Mouse (Mus musculus) lung, postnatal 36 days (tissue): ENCODE results near the gene Phykpl.

Source experiments
- DNase-seq: peaks from one replicate; pipeline ENCODE4 v3.0.0; 2022; ENCODE audit warnings: mixed read lengths

The Phykpl gene

DNA sequence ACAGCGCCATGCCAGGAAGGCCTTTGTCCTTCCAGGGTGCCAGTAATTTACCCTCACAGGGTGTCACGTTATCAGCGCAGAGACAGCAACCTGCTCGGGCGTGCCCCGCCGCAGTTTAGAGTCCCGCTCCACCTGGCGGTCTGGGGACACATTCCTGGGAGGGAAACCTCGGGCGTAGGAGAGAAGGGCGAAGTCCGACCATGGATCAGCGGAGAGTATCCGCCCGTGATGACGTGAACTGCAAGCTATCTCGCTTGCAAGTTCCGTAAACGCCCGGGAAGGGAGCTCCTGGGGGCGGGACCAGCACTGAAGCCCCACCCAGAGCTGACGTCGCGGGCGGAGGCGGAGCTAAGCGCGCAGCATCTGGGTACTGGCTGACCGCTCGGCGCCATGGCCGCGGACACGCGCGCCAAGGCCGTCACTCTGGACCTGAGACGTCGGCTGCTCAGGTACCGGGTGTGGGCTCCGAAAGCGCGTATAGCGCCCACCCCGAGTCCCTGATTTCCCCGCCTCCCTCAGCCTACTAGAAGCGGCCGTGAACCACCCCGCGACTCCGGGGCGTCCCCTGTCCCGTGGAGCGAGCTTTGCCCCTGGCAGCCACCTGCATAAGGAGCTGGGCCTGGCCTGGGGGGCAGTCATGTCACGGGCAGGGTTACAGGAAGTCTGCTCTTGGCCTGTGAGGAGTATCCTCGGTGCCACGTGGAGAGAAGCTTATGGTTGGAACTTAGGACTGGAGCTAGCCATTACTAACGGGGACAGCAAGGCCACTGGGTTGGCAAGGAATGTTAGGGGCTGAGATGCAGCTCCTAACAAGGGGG lies at the start of gene Phykpl:
Phykpl (plus strand) TSS at position 327 of the 818 bp plus-strand sequence.
- peak; percentile 99 for DNase-seq

DNA sequence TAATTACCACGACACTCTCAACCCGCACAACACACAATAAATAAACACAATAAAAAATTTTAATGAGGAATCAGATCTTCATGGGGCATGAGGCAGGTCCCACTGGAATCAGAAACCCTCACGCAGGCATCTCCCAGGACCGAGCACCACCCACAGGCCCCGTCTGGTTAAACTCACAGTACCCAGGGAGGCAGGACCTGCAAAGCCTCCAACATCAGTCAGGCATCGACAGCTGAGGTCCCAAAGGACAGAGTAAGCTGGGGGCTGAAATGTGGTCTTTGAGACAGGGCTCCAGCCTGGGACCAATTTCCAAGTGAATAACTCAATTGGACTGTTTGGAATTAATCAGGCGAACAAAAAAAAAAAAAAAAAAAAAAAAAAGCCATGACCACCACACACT lies 46.2 kb upstream of the Phykpl start:
- DNase-seq, result no peak

GRCm38 (mm10) chr11:51538919-51539758 lies 45.4 kb upstream of the Phykpl start:
- no peak for DNase-seq

DNA sequence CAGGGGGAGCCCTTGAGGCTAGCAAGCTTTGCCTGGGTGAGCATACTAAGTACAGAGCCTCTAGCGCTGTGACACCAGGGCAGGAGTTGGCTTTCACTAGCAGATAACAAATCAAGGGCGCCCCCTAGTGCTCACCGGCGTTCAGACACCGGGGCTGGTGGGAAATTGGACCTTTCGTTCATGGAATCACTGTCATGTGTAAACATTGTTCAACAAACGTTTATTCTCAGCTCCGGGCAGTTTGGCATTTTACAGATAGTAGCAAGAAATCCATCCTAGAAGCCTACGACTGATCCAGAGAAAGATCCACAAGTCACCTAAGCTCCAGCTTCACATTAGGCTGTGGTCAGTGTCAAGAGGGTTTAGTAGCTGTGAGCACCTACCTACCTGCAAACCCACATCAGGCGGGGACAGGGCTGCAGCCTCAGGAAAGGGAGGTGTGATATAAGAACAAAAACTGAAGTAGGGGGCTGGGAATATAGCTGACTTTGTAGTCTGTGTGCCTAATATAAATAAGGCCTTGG lies 44.7 kb upstream of the Phykpl start:
- DNase-seq, result peak; percentile 99

GRCm38 (mm10) chr11:51542424-51542823 lies 42.1 kb upstream of the Phykpl start:
- peak; percentile 61 for DNase-seq

DNA sequence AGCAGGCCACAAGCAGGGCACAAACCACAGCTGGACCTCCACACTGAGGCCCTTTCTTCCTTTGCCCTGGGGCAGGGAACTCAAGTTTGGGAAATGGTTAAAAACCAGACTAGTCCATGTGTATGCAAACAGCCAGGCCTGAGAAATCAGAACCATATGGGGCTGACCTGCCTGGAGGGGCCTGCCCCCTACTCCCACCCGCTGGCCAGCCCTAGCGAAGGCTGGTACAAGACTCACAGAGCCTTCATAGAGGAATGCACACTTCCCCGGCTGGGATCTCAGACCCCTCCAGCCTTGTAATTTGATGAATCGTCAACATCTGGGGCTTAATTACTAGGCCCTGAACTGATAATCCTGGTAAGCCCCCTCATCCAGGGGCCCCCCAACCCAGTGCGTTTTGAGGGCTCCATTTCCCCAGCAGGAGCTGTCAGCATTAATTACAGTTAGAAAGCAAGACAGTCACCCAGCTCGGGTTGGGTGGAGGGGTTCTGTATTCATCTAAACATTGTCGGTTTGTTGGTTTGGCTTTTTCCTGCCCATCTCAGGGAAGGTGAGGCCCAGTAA lies 41.0 kb upstream of the Phykpl start:
- DNase-seq, result no peak

DNA sequence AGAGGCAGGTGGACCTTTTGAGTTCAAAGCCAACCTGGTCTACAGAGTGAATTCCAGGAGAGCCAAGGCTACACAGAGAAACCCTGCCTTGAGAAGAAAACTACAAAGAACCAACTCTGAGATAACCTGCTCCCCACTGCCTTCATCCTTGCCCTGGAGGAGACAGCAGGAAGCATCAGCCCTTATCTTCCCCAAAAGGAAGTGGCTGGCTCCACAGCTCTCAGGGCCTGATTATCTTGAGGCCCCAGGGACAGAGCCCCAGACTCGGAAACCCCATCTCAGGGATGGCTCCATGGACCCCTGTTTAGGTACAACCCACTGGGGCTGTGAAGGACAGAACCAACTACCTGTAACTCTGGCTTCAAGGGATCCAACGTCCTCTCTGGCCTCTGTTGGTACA lies 40.1 kb upstream of the Phykpl start:
- DNase-seq, result no peak

GRCm38 (mm10) chr11:51545811-51546210 lies 38.7 kb upstream of the Phykpl start:
- DNase-seq, result no peak

GRCm38 (mm10) chr11:51551253-51551652 lies 33.3 kb upstream of the Phykpl start:
- peak; percentile 44 for DNase-seq

DNA sequence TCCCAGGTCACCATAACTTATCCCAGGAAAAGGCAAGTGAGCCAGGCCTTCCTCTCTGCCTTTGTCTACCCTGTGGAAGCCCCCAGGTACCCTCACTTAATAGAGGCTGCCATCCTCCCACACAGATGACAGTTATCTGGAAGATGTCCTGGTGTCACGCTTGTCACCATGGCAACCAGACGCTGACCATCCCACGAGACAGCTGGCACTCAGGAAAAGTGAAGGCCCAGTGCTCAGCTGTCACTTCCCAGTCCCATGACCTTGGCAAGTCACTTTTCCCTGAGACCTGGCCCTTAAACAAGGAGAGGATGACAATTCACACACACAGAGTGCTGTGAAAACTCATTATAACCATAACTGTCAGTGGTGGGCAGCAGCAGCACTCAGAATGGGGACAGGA lies 32.5 kb upstream of the Phykpl start:
- no peak for DNase-seq

- no peak for DNase-seq
These were observed 30.0 kb upstream of the Phykpl start for GRCm38 (mm10) chr11:51554590-51554989.

DNA sequence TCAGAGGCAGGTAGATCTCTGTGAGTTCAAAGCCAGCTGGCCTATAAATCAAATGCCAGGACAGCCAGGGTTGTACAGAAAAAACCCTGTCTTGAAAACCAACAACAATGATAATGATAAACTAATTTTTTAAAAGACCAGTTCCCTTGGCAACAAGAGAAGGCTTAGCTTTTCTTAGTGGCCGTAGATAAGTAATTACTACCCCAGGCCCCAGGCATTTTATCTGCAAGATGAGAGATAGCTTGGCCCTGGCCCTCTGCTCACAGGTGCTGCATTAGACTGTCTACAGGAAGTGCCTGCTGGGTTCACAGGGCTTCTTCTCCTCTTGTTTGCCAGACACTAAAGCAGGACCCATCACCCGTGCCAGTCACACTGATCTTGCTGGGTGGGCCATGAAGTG lies 29.5 kb upstream of the Phykpl start:
- DNase-seq, result no peak

DNA sequence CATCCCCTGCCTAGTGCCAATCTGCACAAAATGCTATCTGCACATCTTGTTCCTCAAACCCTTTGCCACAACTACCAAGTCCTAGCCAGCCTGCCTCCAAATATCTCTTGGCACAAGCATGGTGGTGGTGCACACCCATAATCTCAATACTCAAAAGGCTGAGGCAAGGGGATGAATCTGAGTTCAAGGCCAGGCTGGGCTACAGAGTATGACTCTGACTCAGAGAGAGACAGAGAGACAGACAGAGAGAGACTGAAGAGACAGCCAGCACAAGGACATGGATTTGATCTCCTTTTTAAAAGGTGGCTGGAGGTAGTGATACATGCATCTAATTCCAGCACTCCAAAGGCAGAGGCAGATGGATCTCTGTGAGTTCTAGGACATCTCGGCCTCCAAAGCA lies 21.3 kb upstream of the Phykpl start:
- DNase-seq, result no peak

DNA sequence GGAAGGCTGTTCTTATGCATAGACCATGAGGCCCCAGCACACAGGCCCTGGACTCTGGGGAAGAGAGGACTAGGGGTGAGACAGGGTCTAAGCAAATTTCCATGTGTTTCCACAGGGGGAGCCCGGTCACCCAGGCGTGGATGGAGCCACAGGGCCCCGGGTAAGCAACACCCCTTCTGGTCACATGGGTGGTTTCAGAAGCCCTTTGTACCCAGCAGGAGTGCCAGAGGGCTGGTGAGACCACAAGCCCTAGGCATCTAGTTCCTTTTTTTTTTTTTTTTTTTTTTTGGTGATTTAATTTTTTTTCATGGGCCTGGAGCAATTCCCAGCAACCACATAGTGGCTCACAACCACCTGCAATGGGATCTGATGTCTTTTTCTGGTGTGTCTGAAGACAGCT lies 19.5 kb upstream of the Phykpl start:
- no peak for DNase-seq

GRCm38 (mm10) chr11:51565951-51566350 lies 18.6 kb upstream of the Phykpl start:
- DNase-seq, result no peak

GRCm38 (mm10) chr11:51568801-51569200 lies 15.8 kb upstream of the Phykpl start:
- DNase-seq, result no peak

DNA sequence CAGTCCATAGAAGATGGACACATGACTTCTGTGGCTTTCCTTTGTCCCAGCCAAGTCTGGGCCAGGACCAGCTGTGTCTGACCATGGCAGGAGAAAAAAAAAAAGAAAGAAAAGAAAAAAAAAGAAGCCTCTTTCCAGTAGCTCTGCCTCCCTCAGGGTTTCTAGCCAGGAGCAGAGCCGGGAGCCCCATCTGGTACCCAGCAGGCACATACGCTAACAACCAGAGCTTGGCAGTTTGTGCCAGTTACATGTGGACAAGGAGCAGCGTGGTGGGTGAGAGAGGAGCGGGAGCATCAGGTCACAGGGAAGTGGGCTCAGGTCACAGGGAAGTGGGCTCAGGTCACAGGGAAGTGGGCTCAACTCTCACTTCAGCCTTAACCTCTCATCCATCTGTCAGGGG lies 8.1 kb upstream of the Phykpl start:
- no peak for DNase-seq

- DNase-seq, result peak; percentile 34
These were observed 7.0 kb upstream of the Phykpl start for GRCm38 (mm10) chr11:51577587-51577986.

DNA sequence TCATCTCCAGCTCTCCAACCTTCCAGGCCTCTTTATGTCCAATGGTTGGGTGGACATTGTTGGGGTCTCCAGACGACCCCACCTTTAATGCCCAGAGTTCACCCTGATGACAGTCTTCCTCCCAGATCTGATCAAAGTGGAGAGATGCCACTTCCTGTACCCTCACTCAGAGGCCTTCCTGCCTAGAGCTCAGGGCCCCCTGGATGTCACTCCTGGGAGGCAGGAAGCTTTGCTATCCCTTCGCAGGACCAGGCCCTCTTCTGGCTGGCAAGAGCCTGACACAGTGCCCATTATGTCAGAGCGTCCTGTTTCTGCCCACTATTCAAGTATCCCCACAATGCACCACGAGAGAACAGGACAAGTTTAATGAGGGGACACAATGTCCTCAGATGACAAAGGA lies 5.5 kb upstream of the Phykpl start:
- DNase-seq, result no peak

DNA sequence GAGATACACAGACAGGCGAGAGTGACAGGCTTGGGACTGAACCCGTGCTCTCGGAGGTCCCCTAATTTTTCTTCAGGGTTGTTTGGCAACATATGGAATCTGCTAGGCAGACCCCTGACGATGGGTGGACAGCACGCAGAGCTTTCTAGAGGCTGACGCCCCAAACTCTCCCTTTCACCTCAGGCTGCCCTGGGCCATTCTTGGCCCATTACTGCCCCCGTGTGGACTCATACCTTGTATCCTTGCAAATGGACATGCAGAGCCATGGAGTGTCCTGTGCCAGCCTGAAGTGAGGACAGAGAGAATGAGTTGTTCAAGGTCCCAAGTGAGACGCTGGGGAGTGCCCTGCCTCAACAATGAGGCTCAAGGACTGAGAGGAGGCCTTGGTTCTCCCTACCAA lies 1.8 kb upstream of the Phykpl start:
- peak; percentile 94 for DNase-seq

- no peak for DNase-seq
These were observed 513 bp upstream of the Phykpl start for GRCm38 (mm10) chr11:51584057-51584430.

DNA sequence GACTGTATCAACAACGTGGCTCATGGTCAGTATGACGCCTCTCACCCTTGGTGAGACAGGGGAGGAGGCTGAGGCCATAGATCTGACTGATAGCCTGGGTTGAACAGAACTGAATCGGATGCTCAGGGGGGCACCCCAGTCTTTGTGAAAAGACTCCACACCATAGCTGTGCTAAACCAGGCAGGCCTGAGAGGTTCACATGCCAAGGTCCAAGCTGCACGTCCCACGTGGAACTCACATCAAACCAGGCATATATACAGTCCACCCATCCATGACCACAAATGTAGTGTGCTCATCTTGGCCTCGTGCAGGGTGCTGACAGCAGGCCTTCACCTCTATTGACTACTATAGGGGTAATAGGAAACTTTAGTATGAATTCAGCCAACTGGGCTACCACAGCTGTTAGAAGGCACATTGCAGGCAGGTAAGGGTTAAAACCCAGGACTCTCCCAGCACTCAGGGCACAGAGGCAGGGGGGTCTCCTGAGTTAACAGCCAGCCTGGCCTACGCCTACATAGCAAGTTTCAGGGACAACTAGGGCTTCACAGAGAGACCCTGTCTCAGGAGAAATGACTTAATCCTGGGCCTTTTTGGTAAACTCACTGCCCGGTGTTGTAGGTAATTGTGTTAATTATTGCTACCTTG lies 1.2 kb downstream of the Phykpl start:
- no peak for DNase-seq

- no peak for DNase-seq
These were observed 1.9 kb downstream of the Phykpl start for GRCm38 (mm10) chr11:51586411-51586810.
